Mouse (Mus musculus) G1E (cell line): Measurements from ENCODE around the gene Cd44. TPM values are rescaled to one million over a fixed set of nuclear protein-coding genes. Genes with fewer than 3 reads are reported as not detected.

Experiments used
- ATAC-seq: 2 replicates; pipeline ENCODE4 v1.8.0; 2016; ENCODE audit warnings: mild to moderate bottlenecking; ENCODE audit not compliant: insufficient number of reproducible peaks, poor library complexity, low FRiP score, severe bottlenecking; ENCODE audit errors: extremely low read depth
- DNase-seq: peaks from one replicate; pipeline ENCODE4 v3.0.0; 2012; ENCODE audit warnings: low spot score
- H3K27me3 ChIP-seq: 2 replicates; pipeline ENCODE4 v1.6.1; 2012; ENCODE audit warnings: mild to moderate bottlenecking, low read length, inconsistent platforms; ENCODE audit not compliant: insufficient read depth
- H3K36me3 ChIP-seq: replicated peaks from 2 replicates; pipeline ENCODE3; 2012; ENCODE audit warnings: mild to moderate bottlenecking, inconsistent platforms
- H3K4me1 ChIP-seq: 2 replicates; pipeline ENCODE4 v1.6.1; 2012; ENCODE audit warnings: low read depth, low read length, inconsistent platforms, mixed read lengths; ENCODE audit not compliant: insufficient read depth
- H3K4me3 ChIP-seq: 2 replicates; pipeline ENCODE4 v1.5.1; 2012; ENCODE audit warnings: low read depth, mild to moderate bottlenecking, inconsistent platforms, low read length, moderate library complexity, mixed read lengths
- H3K9me3 ChIP-seq: replicated peaks from 2 replicates; pipeline ENCODE4 v1.6.1; 2012; ENCODE audit warnings: inconsistent platforms
- CTCF ChIP-seq: IDR thresholded peaks from 2 replicates; pipeline ENCODE4 v1.5.1; 2012; ENCODE audit warnings: low read depth, low read length, inconsistent platforms, mixed read lengths
- GATA1 ChIP-seq: IDR thresholded peaks from 2 replicates; pipeline ENCODE4 v1.6.1; 2012; ENCODE audit warnings: borderline replicate concordance, low read length, inconsistent platforms, mixed read lengths
- GATA2 ChIP-seq: IDR thresholded peaks from 2 replicates; pipeline ENCODE4 v1.6.1; 2012; ENCODE audit warnings: low read depth, low read length, inconsistent platforms, borderline replicate concordance
- POLR2AphosphoS5 ChIP-seq: IDR thresholded peaks from 2 replicates; pipeline ENCODE4 v1.6.1; 2012; ENCODE audit warnings: low read depth, low read length, inconsistent platforms; ENCODE audit not compliant: insufficient replicate concordance
- TAL1 ChIP-seq: conservative IDR thresholded peaks from 2 replicates; pipeline ENCODE4 v1.6.1; 2012; ENCODE audit warnings: low read depth, low read length, inconsistent platforms, mixed read lengths
- polyA plus RNA-seq: library from polyadenylated mRNA; stranded (reverse); fragments of >175 nt; gene quantifications from 2 replicates; pipeline ENCODE4 v1.2.3, GENCODE M21; 2012
- total RNA-seq, 2 experiments: library from RNA; stranded (forward) in 1 of 2; stranded (reverse) in 1 of 2; fragments of 200-1000 nt in 1 of 2; fragments of >200 nt in 1 of 2; fragmentation: Nextera tagmentation in 1 of 2; gene quantifications; 2 replicates each; pipeline ENCODE4 v1.2.3; 2014 to 2017

Gene Cd44
- total and polyA plus RNA-seq, 3 experiments = 5.5 to 79.2 (median 39.8) TPM

DNA sequence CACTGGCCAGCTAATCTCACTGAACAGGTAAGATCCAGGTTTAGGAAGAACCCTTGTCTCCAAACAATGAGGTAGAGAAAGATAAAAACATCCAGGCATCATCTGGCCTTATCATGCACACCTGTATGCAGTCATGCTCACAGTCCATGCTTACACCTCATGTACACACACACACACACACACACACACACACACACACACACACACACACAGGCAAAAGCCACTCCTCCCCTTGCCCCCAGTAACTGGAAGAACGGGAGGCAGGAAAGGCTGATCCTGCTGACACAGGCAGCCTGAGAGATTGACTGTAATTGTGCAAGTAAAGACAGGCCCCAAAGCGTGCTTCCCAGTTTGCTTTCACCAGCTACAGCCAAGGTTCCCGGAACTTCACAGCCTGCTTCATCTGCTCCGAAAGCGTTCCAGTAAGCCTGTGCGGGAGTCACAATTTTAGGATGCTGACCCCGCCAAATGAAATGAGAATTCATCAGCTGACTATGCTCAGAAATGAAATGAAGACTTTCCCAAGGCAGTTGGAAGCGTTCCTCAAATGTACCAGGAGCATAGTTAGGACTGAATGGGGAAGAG lies 19.4 kb downstream of the Cd44 start:
- Histone ChIP-seq H3K36me3 (peaks cover 76% of the 10 kb centered on the region), H3K4me1 (peaks cover 56% of the 10 kb centered on the region)

DNA sequence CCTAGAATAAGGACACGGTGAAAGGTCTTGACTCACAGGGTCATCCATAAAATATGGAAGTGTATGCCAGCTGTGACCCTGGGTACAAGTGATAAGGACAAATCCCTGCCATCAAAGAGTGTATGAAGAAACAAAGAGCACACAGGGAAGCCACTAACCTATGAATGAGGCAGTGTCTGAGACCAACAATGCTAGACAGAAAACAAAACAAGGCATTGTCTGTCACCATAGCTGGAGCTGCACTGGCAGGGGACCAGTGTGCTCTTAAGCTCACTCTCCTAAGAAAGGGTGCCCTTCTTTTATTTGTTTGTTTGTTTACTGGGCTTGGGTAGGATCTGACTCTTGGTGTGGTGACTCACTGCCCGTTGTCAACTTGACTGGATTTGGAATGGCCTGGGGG lies 23.0 kb downstream of the Cd44 start:
- DNase-seq (no peak), ATAC-seq (no peak)
- H3K4me3 ChIP-seq = no peak overlapping the region
- peaks cover 85% of the 10 kb centered on the region for H3K36me3 ChIP-seq
- no peak for TF ChIP-seq TAL1
- no peak for TF ChIP-seq GATA1
- TF ChIP-seq POLR2AphosphoS5 = no peak
- TF ChIP-seq CTCF = no peak
- TF ChIP-seq GATA2 = no peak
- no peaks in the 10 kb centered on the region for H3K9me3 ChIP-seq
- H3K4me1 ChIP-seq = peaks cover 34% of the 10 kb centered on the region
- no peaks in the 10 kb centered on the region for H3K27me3 ChIP-seq

More for the DNA sequence above, 19.4 kb downstream of the Cd44 start:
- Histone ChIP-seq H3K4me3 (no peak overlapping the region), H3K9me3 (no peaks in the 10 kb centered on the region), H3K27me3 (no peaks in the 10 kb centered on the region)
- ATAC-seq (no peak), DNase-seq (no peak)
- TF ChIP-seq TAL1 = no peak
- no peak for TF ChIP-seq GATA2
- TF ChIP-seq CTCF = no peak
- no peak for TF ChIP-seq POLR2AphosphoS5
- TF ChIP-seq GATA1 = no peak

DNA sequence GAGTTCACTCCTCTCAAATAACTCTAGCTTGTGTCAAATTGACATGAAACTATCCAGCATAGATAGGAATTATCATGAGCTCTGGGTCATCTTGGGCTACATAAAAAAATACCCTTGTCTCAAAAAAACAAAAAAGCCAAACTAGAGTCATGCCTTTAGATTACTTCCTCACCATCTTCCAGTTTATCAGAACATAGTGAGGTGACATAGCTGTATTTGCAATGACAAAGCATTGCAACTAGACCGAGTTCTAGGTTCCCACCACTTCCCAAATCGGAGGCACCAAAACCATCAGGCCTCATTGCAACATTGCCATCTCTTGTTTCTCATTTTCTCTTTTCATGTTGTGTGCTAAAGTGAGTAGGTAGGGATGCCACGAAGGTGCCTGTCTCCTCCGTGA lies 24.0 kb downstream of the Cd44 start:
- no peak for TF ChIP-seq TAL1
- no peak for TF ChIP-seq CTCF
- TF ChIP-seq GATA1 = no peak
- no peak for TF ChIP-seq GATA2
- TF ChIP-seq POLR2AphosphoS5 = no peak
- peaks cover 27% of the 10 kb centered on the region for H3K4me1 ChIP-seq
- ATAC-seq = no peak

DNA sequence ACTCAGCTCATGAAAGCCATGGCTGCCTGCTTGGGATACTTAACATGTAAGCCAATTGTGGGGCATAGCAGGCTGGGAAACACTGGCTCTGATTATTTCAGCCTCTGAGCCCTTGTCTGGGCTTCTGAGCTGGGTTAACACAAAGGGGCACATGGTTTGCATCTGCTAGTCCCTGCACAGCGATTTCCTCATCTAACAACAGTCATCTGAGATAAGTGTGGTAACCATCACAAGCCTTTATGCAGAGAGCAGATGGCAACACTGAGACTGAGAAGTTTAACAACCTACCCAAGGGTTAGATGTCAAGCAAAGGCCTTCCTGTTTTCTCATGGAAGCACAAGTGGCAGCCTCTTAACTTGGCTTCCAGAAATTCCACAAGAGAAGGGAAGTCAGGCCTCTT lies 25.3 kb downstream of the Cd44 start:
- H3K4me3 ChIP-seq = no peak overlapping the region
- ATAC-seq (no peak), DNase-seq (no peak)
- no peaks in the 10 kb centered on the region for H3K27me3 ChIP-seq
- H3K4me1 ChIP-seq = peaks cover 15% of the 10 kb centered on the region
- peaks cover 85% of the 10 kb centered on the region for H3K36me3 ChIP-seq
- TF ChIP-seq CTCF = no peak
- no peak for TF ChIP-seq POLR2AphosphoS5
- TF ChIP-seq GATA2 = no peak
- no peak for TF ChIP-seq GATA1
- no peak for TF ChIP-seq TAL1
- no peaks in the 10 kb centered on the region for H3K9me3 ChIP-seq

More for the DNA sequence above, 24.0 kb downstream of the Cd44 start:
- DNase-seq = no peak
- H3K27me3 ChIP-seq = no peaks in the 10 kb centered on the region
- no peaks in the 10 kb centered on the region for H3K9me3 ChIP-seq
- H3K4me3 ChIP-seq = no peak overlapping the region
- H3K36me3 ChIP-seq = peaks cover 85% of the 10 kb centered on the region

DNA sequence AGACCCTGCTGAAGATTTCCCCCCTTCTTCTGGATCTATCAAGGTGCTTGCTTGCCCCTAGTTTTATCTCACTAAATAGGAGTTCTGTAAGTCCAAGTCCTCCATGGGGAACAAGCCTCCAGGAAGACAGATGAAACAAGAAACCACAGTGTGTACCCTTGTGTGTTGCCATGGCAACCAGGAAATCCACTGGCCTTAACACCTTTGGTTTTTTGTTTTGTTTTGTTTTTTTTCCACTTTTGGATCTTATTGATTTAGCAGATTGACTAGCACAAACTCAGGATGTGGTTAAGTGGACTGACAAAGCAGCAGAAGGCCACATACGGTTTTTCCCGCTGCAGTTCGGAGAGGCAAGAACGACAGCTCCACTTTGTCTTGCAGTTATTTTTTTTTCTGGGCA lies 27.6 kb downstream of the Cd44 start:
- Histone ChIP-seq H3K27me3 (no peaks in the 10 kb centered on the region), H3K36me3 (peaks cover 83% of the 10 kb centered on the region), H3K9me3 (no peaks in the 10 kb centered on the region), H3K4me1 (peaks cover 25% of the 10 kb centered on the region), H3K4me3 (no peak overlapping the region)
- no peak for ATAC-seq
- no peak for TF ChIP-seq TAL1
- DNase-seq = no peak

DNA sequence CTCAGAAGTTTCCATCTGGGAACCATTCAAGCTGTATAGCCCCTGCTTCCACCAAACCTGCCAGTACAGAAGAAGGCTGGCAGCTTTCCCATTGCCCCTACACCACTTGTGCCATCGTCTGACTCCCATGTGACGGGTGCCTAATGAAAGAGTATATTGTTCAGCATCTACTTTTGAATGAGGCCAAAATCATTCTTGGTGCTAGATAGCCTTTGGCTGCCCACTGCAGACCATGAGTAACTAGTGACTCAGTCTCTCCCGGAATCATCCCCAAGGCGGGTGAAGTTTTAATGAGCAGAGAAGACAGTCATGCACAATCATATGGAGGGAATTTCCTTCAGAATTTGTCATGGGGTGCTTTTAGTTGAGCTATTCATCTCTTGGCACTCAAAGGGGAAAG lies 28.3 kb downstream of the Cd44 start:
- Histone ChIP-seq H3K4me3 (no peak overlapping the region), H3K9me3 (no peaks in the 10 kb centered on the region), H3K36me3 (peaks cover 80% of the 10 kb centered on the region), H3K27me3 (no peaks in the 10 kb centered on the region), H3K4me1 (peaks cover 26% of the 10 kb centered on the region)
- DNase-seq (no peak), ATAC-seq (no peak)
- no peak for TF ChIP-seq TAL1
- TF ChIP-seq CTCF = no peak
- no peak for TF ChIP-seq POLR2AphosphoS5
- no peak for TF ChIP-seq GATA1
- no peak for TF ChIP-seq GATA2

DNA sequence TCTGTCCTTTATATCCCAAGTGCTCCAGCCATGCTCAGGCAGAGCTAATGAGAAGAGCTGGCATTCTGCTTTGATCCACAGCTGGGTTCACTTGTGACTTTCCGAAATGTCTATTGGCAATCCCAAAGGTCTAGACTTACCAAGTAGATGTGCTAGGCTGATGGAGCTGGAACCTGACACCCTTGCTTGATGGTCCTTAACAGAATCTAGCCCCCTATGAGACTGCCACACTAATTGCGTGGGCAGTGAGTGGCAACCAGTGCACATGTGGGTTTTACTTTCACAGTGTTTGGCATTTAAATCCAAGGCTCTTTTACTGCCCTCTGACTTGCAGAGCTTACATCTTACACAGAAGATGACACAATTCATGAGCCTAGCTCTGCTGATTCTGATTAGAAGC lies 29.0 kb downstream of the Cd44 start:
- Histone ChIP-seq H3K27me3 (no peaks in the 10 kb centered on the region), H3K4me3 (no peak overlapping the region), H3K9me3 (no peaks in the 10 kb centered on the region), H3K36me3 (peaks cover 74% of the 10 kb centered on the region), H3K4me1 (peaks cover 25% of the 10 kb centered on the region)
- DNase-seq (no peak), ATAC-seq (no peak)
- TF ChIP-seq POLR2AphosphoS5 (no peak), GATA1 (no peak), TAL1 (no peak), CTCF (no peak), GATA2 (no peak)
